Mouse (Mus musculus) C2C12 (cell line): ENCODE results near the gene Olfr656.

Experiments used
- CEBPB ChIP-seq: IDR thresholded peaks from one replicate; pipeline ENCODE4 v1.6.1; 2011; ENCODE audit warnings: low read depth, mild to moderate bottlenecking, control low read depth, moderate library complexity
- CTCF ChIP-seq: IDR thresholded peaks from one replicate; pipeline ENCODE4 v1.5.1; 2011; ENCODE audit not compliant: control insufficient read depth, insufficient read depth, insufficient read length
- FOSL1 ChIP-seq: IDR thresholded peaks from one replicate; pipeline ENCODE4 v1.8.0; 2011; ENCODE audit warnings: mild to moderate bottlenecking, low read length; ENCODE audit not compliant: poor library complexity, insufficient read depth, severe bottlenecking
- MAX ChIP-seq: IDR thresholded peaks from one replicate; pipeline ENCODE4 v1.6.1; 2011; ENCODE audit warnings: mild to moderate bottlenecking, control low read depth
- MYOG ChIP-seq: IDR thresholded peaks from one replicate; pipeline ENCODE4 v1.6.1; 2011; ENCODE audit not compliant: control insufficient read depth, insufficient read length; ENCODE audit errors: extremely low read depth
- USF1 ChIP-seq: IDR thresholded peaks from one replicate; pipeline ENCODE4 v1.6.1; 2011; ENCODE audit warnings: low read depth, mild to moderate bottlenecking, control low read depth, moderate library complexity

DNA sequence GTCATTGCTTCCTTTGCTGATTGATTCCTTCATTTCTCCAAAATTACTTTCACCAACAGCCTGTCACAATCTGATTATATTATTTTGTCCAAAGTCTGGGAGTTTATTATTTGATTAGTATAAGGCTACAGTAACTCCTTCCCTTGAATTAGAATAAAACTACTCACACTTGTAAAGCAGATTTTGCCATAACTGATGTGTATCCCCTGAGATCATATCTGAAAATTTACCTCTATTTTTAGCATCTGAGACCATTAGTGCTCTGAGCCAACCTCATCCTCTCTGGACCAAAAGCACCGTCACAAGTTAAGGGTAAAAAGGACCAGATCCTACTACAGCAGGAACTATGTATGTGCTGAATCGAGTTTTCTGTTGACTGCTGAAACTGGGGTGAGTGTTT, 36.7 kb upstream of the Olfr656 start, which contains the start of gene Olfr653:
- no peak for TF ChIP-seq CTCF
- no peak for TF ChIP-seq USF1
- TF ChIP-seq MAX, result no peak
- no peak for TF ChIP-seq CEBPB
- TF ChIP-seq FOSL1, result no peak
- TF ChIP-seq MYOG, result no peak
